Mouse (Mus musculus): ENCODE data around the gene Gm45785.

GRCm38 (mm10) chr7:140810496-140810895 lies 45.6 kb downstream of the Gm45785 start:
- TF ChIP-seq CTCF (IDR thresholded peaks at IDR 0.05; ENCODE audit: extremely low read depth, insufficient read length, insufficient replicate concordance, low read depth, low read length), result no peak
- TF ChIP-seq POLR2A (IDR thresholded peaks at IDR 0.05; ENCODE audit: low read depth, low read length), result no peak

Data from small intestine, adult 2 months (tissue).